Mouse (Mus musculus) erythroblast, adult 5-6 weeks (primary cell): ENCODE measurements around the gene Ubxn11. TPM values are rescaled to one million over a fixed set of nuclear protein-coding genes. Genes with fewer than 3 reads are reported as not detected.

Experiments used
- total RNA-seq, 2 experiments: library from RNA; stranded (forward) in 1 of 2; stranded (reverse) in 1 of 2; fragments of 150-400 nt in 1 of 2; fragments of 200-764, 138-1000 nt in 1 of 2; gene quantifications; 2 replicates each; pipeline versions ENCODE4 v1.2.3 to v1.2.4; 2015 to 2017; ENCODE audit warnings: low replicate concordance in 2 of 2

Gene Ubxn11
- total RNA-seq, 2 experiments from 2014 or later: not detected

Other genes with a start within 250 kb of the Ubxn11 start
- 40.0 and 40.1 TPM in 2 replicates for gene Rps6ka1, start 214.8 kb upstream of the Ubxn11 start, total RNA-seq (2015; ENCODE audit: low replicate concordance)
- gene Rps6ka1, start 214.8 kb upstream of the Ubxn11 start, total RNA-seq (2017; ENCODE audit: low replicate concordance): 67.2 and 89.1 TPM in 2 replicates
- gene Hmgn2, start 133.9 kb upstream of the Ubxn11 start, total RNA-seq (2015; ENCODE audit: low replicate concordance): 970 and 984 TPM in 2 replicates
- 403 and 537 TPM in 2 replicates for gene Hmgn2, start 133.9 kb upstream of the Ubxn11 start, total RNA-seq (2017; ENCODE audit: low replicate concordance)
- 9.6 and 17.3 TPM in 2 replicates for gene Dhdds, start 101.7 kb upstream of the Ubxn11 start, total RNA-seq (2015; ENCODE audit: low replicate concordance)
- gene Dhdds, start 101.7 kb upstream of the Ubxn11 start, total RNA-seq (2017; ENCODE audit: low replicate concordance): 6.6 and 12.2 TPM in 2 replicates
- gene Lin28a, start 83.7 kb upstream of the Ubxn11 start, total RNA-seq (2015; ENCODE audit: low replicate concordance): 3.3 TPM in 1 of 2 replicates, not detected in the other
- 6.4 and 8.9 TPM in 2 replicates for gene Lin28a, start 83.7 kb upstream of the Ubxn11 start, total RNA-seq (2017; ENCODE audit: low replicate concordance)
- not detected in 2 replicates for gene Zfp683, start 48.7 kb upstream of the Ubxn11 start, total RNA-seq (2015; ENCODE audit: low replicate concordance)
- not detected in 2 replicates for gene Zfp683, start 48.7 kb upstream of the Ubxn11 start, total RNA-seq (2017; ENCODE audit: low replicate concordance)
- not detected in 2 replicates for gene Crybg2, start 41.8 kb upstream of the Ubxn11 start, total RNA-seq (2015; ENCODE audit: low replicate concordance)
- gene Crybg2, start 41.8 kb upstream of the Ubxn11 start, total RNA-seq (2017; ENCODE audit: low replicate concordance): not detected in 2 replicates
- 324 and 347 TPM in 2 replicates for gene Cd52, start 7.5 kb upstream of the Ubxn11 start, total RNA-seq (2015; ENCODE audit: low replicate concordance)
- gene Cd52, start 7.5 kb upstream of the Ubxn11 start, total RNA-seq (2017; ENCODE audit: low replicate concordance): 146 and 324 TPM in 2 replicates
- gene Sh3bgrl3, start 26.2 kb downstream of the Ubxn11 start, total RNA-seq (2015; ENCODE audit: low replicate concordance): 231 and 242 TPM in 2 replicates
- 56.2 and 119 TPM in 2 replicates for gene Sh3bgrl3, start 26.2 kb downstream of the Ubxn11 start, total RNA-seq (2017; ENCODE audit: low replicate concordance)
- gene Cep85, start 84.5 kb downstream of the Ubxn11 start, total RNA-seq (2015; ENCODE audit: low replicate concordance): 20.3 and 29.2 TPM in 2 replicates
- gene Cep85, start 84.5 kb downstream of the Ubxn11 start, total RNA-seq (2017; ENCODE audit: low replicate concordance): 50.7 and 68.1 TPM in 2 replicates
- gene Gm7534, start 100.4 kb downstream of the Ubxn11 start, total RNA-seq (2015; ENCODE audit: low replicate concordance): not detected in 2 replicates
- gene Gm7534, start 100.4 kb downstream of the Ubxn11 start, total RNA-seq (2017; ENCODE audit: low replicate concordance): not detected in 2 replicates
- not detected in 2 replicates for gene Catsper4, start 124.8 kb downstream of the Ubxn11 start, total RNA-seq (2015; ENCODE audit: low replicate concordance)
- not detected in 2 replicates for gene Catsper4, start 124.8 kb downstream of the Ubxn11 start, total RNA-seq (2017; ENCODE audit: low replicate concordance)
- gene Cnksr1, start 135.8 kb downstream of the Ubxn11 start, total RNA-seq (2015; ENCODE audit: low replicate concordance): not detected in 2 replicates
- gene Cnksr1, start 135.8 kb downstream of the Ubxn11 start, total RNA-seq (2017; ENCODE audit: low replicate concordance): not detected in 2 replicates
- not detected in 2 replicates for gene E130218I03Rik, start 141.1 kb downstream of the Ubxn11 start, total RNA-seq (2015; ENCODE audit: low replicate concordance)
- gene E130218I03Rik, start 141.1 kb downstream of the Ubxn11 start, total RNA-seq (2017; ENCODE audit: low replicate concordance): 0.70 TPM in 1 of 2 replicates, not detected in the other
- 0.38 and 0.63 TPM in 2 replicates for gene Zfp593, start 143.0 kb downstream of the Ubxn11 start, total RNA-seq (2015; ENCODE audit: low replicate concordance)
- gene Zfp593, start 143.0 kb downstream of the Ubxn11 start, total RNA-seq (2017; ENCODE audit: low replicate concordance): 0.84 and 1.4 TPM in 2 replicates
- not detected in 2 replicates for gene Gm30191, start 144.4 kb downstream of the Ubxn11 start, total RNA-seq (2015; ENCODE audit: low replicate concordance)
- gene Gm30191, start 144.4 kb downstream of the Ubxn11 start, total RNA-seq (2017; ENCODE audit: low replicate concordance): not detected in 2 replicates
- not detected in 2 replicates for gene Grrp1, start 151.5 kb downstream of the Ubxn11 start, total RNA-seq (2015; ENCODE audit: low replicate concordance)
- gene Grrp1, start 151.5 kb downstream of the Ubxn11 start, total RNA-seq (2017; ENCODE audit: low replicate concordance): not detected in 2 replicates
- 9.8 and 12.3 TPM in 2 replicates for gene Pdik1l, start 185.3 kb downstream of the Ubxn11 start, total RNA-seq (2015; ENCODE audit: low replicate concordance)
- gene Pdik1l, start 185.3 kb downstream of the Ubxn11 start, total RNA-seq (2017; ENCODE audit: low replicate concordance): 13.2 and 16.2 TPM in 2 replicates
- not detected in 2 replicates for gene Trim63, start 212.6 kb downstream of the Ubxn11 start, total RNA-seq (2015; ENCODE audit: low replicate concordance)
- not detected in 2 replicates for gene Trim63, start 212.6 kb downstream of the Ubxn11 start, total RNA-seq (2017; ENCODE audit: low replicate concordance)
- gene Slc30a2, start 240.6 kb downstream of the Ubxn11 start, total RNA-seq (2015; ENCODE audit: low replicate concordance): not detected in 2 replicates
- gene Slc30a2, start 240.6 kb downstream of the Ubxn11 start, total RNA-seq (2017; ENCODE audit: low replicate concordance): not detected in 2 replicates